In genomic region chr2:43902403-43902973, GRCm38 (mm10) we compare ENCODE assay signal across 8 mouse cellular contexts.
DNase-seq lines count a peak whose midpoint lies in the region; ATAC-seq lines count a peak whose summit lies in the region.

No protein-coding gene starts in this region.

- ATAC-seq in intestine, embryonic 14.5 days (replicated peaks; ENCODE audit: low FRiP score, low TSS enrichment, low read depth): no peak
- ATAC-seq in midbrain, embryonic 11.5 days (ENCODE audit: low FRiP score): peak; percentile 92

- H3K4me1 ChIP-seq in intestine, embryonic 14.5 days (replicated peaks; ENCODE audit: control insufficient read depth, insufficient read depth, low read length): no peaks in the 10 kb centered on the region
- no peaks in the 10 kb centered on the region for H3K4me1 ChIP-seq in midbrain, embryonic 11.5 days (ENCODE audit: control insufficient read depth, insufficient read depth, low read length)

- no peak overlapping the region for H3K4me3 ChIP-seq in intestine, embryonic 14.5 days (ENCODE audit: low read depth, low read length)
- H3K4me3 ChIP-seq in midbrain, embryonic 11.5 days (ENCODE audit: low read depth, low read length): no peak overlapping the region

- H3K4me2 ChIP-seq in intestine, embryonic 14.5 days (ENCODE audit: low read length): no peak overlapping the region
- no peak overlapping the region for H3K4me2 ChIP-seq in midbrain, embryonic 11.5 days

- no peaks in the 10 kb centered on the region for H3K27me3 ChIP-seq in intestine, embryonic 14.5 days (replicated peaks; ENCODE audit: control insufficient read depth, insufficient read depth, low read length)
- H3K27me3 ChIP-seq in midbrain, embryonic 11.5 days (ENCODE audit: control insufficient read depth, insufficient read depth, low read length): no peaks in the 10 kb centered on the region

- H3K9ac ChIP-seq in intestine, embryonic 14.5 days (ENCODE audit: low read length): no peak overlapping the region
- H3K9ac ChIP-seq in midbrain, embryonic 11.5 days (ENCODE audit: low read length): no peak overlapping the region

- no peaks in the 10 kb centered on the region for H3K9me3 ChIP-seq in intestine, embryonic 14.5 days (ENCODE audit: control insufficient read depth, low read length)
- no peaks in the 10 kb centered on the region for H3K9me3 ChIP-seq in midbrain, embryonic 11.5 days (ENCODE audit: control insufficient read depth, low read length)

- H3K36me3 ChIP-seq in intestine, embryonic 14.5 days (ENCODE audit: control insufficient read depth, insufficient read depth, low read length): no peaks in the 10 kb centered on the region
- no peaks in the 10 kb centered on the region for H3K36me3 ChIP-seq in midbrain, embryonic 11.5 days (ENCODE audit: control insufficient read depth, insufficient read depth, low read length)

- no peak overlapping the region for H3K27ac ChIP-seq in intestine, embryonic 14.5 days (ENCODE audit: low read depth)
- no peak overlapping the region for H3K27ac ChIP-seq in midbrain, embryonic 11.5 days (ENCODE audit: low read depth, low read length)

- peak; percentile 89 for DNase-seq in adipocyte (ENCODE audit: low spot score)
- DNase-seq in cerebellum, postnatal 4 days (ENCODE audit: low spot score in 2 of 2): peak; percentile 43 to 74
- peak; percentile 81 for DNase-seq in gastrocnemius, postnatal 10 days
- peak; percentile 80 for DNase-seq in intestine, embryonic 14.5 days (ENCODE audit: low spot score)
- DNase-seq in left cerebral cortex, adult 8-10 months (ENCODE audit: low spot score in 2 of 2): peak; percentile 43 to 70
- peak; percentile 91 for DNase-seq in midbrain, embryonic 11.5 days (ENCODE audit: low spot score, missing footprints)
- DNase-seq in skeletal muscle tissue, adult 2 months (ENCODE audit: low read depth, low spot score): peak; percentile 72
- DNase-seq in yolk sac, embryonic 10.5 days (ENCODE audit: low spot score): peak; percentile 32

- WGBS in intestine, embryonic 14.5 days: 22% methylated on average over 7 of the region's 7 CpGs
- 29% methylated on average over 7 of the region's 7 CpGs for WGBS in midbrain, embryonic 11.5 days

Comparison
In these comparisons a context has a peak if more than half of its experiments do, and no peak if none do; other contexts are left out.
1. DNase-seq: peak in every context shown above with its lines; median percentile 91 in midbrain, embryonic 11.5 days; 89 in adipocyte; 81 in gastrocnemius, postnatal 10 days; 80 in intestine, embryonic 14.5 days; 72 in skeletal muscle tissue, adult 2 months; 58 in cerebellum, postnatal 4 days; 56 in left cerebral cortex, adult 8-10 months; 32 in yolk sac, embryonic 10.5 days.